Mouse (Mus musculus) Patski (cell line): ENCODE data around the gene Rpl37. TPM values are rescaled to one million over a fixed set of nuclear protein-coding genes. Genes with fewer than 3 reads are reported as not detected.
A peak's percentile ranks its signal among the peaks of the same experiment; 100 is the strongest.

Experiments
- ATAC-seq: fragments of 100-300 bp; one replicate; pipeline ENCODE4 v1.8.0; 2021
- CTCF ChIA-PET: fragments of 350-600 bp; sonication (Branson Sonifier 250); formaldehyde crosslinking; loops from one replicate; lab custom pipeline; 2022; ENCODE audit warnings: inconsistent platforms; lab: Charles Lee
- POLR2A ChIA-PET: fragments of 350-600 bp; sonication (Branson Sonifier 250); formaldehyde crosslinking; loops from one replicate; lab custom pipeline; 2022; ENCODE audit warnings: antibody characterized with exemption, inconsistent platforms; lab: Charles Lee
- DNase-seq: peaks from one replicate; pipeline ENCODE4 v3.0.0-alpha.2; 2011; ENCODE audit warnings: low read depth, low spot score
- H3K27me3 ChIP-seq: fragments of 371-371 bp; one replicate; pipeline ENCODE4 v1.5.1; 2021
- CTCF ChIP-seq: fragments of 100-300 bp; IDR thresholded peaks from one replicate; pipeline ENCODE4 v1.5.1; 2021
- in situ Hi-C: fragments of 300-500 bp; cut with MboI; formaldehyde crosslinking; loops from 3 replicates; pipeline ENCODE4 v1.11.1; 2018; ENCODE audit warnings: low pct_unique_long_range_greater_than_20kb, mixed read lengths
- polyA plus RNA-seq: library from polyadenylated mRNA; unstranded; gene quantifications from one replicate; pipeline ENCODE4 v1.2.3, GENCODE M21; 2021

The Rpl37 gene
- 245 TPM for polyA plus RNA-seq

DNA sequence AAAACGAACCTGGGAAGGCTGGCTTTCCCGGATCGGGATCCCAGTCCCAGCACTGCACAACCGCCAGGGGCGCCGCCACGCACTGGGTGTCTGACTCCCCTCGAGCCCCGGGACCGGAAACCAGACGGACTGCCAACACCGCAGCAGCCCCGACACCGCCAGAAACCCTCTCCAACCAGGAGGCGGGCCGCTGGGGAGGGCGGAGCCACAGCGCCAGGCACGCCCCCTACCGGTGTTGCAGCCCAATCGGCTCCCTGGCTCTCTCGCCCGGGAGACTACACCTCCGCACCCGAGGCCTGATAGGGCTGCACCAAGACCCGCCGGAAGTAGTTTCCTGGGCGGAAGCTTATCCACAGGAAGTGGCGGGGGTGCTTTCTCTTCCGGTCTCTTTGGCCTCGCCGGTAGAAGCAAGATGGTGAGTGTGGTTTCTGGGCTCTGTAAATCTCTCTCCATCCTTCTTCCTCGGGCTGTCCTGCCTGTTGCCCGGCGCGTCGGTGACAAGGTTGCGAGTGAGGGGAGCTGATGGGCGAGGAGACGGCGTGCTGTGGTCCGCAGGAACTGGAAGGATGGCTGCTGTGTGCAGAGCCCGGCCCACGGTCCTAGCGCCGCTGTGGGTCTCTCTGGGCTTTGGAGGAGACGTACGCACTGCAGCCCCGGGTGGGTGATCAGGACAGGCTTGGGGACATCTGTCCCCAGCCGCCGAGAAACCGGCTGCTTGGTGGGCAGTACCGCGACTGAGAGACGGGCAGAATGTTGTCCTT lies at the start of gene Rpl37:
Gene Rpl37, plus strand, starts transcription at position 376 of the 761 bp plus-strand sequence.
- H3K27me3 ChIP-seq, result no peaks in the 10 kb centered on the region
- peak; percentile 81 for DNase-seq
- CTCF ChIA-PET, result interaction anchor here (1.0 to 1.6 kb wide), 2 partner anchors 10 to 24 kb away, joined by 3 to 5 read pairs; no protein-coding TSS in a partner anchor
- POLR2A ChIA-PET, result interaction anchor here (0.8 to 1.4 kb wide), 2 partner anchors 17 to 28 kb away, joined by 3 to 4 read pairs; no protein-coding TSS in a partner anchor
- peak; percentile 98 for ATAC-seq
- in situ Hi-C loops, result no loop called here
- TF ChIP-seq CTCF, result peak; percentile 93

DNA sequence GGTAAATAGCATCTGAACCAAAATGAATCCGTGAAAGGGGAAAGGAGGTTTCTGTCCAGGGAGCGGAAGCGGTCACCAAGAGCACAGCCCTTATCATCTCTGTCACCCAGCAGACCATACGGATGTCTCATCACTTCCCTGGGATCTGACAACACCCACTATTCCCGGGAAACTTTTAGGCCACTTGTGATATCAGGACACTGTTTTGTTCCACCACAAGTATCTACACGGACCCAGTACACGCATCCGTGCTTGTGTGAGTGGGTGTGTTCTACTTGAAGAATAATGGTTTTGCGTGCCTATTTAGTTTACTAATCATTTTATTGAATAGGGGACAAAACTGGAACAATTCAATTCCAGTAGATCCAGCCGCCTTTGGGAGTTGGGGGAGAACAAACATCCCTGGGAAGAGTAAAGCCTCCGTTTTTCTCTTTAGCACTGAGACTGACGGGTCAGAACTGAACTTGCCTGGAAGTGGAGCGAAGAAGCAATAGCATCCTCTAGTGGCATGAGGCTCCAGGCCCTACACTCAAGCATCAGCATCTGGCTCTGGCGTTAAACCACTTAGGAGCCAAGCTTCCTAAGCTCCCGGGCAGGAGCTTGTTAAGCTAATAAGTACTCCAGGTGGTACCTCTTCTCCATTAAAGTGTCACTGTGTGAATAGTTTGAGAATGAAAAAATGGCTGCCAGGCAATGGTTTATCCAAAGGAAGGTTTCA lies 47.5 kb upstream of the Rpl37 start:
- ChIA-PET CTCF (interaction anchor here (0.8 kb wide), 1 partner anchor 523 kb away, joined by 3 read pairs; no protein-coding TSS in a partner anchor), POLR2A (no interaction called here)
- in situ Hi-C loops, result no loop called here
- ATAC-seq (no peak), DNase-seq (no peak)
- H3K27me3 ChIP-seq, result peaks cover 4% of the 10 kb centered on the region
- peak; percentile 78 for TF ChIP-seq CTCF

DNA sequence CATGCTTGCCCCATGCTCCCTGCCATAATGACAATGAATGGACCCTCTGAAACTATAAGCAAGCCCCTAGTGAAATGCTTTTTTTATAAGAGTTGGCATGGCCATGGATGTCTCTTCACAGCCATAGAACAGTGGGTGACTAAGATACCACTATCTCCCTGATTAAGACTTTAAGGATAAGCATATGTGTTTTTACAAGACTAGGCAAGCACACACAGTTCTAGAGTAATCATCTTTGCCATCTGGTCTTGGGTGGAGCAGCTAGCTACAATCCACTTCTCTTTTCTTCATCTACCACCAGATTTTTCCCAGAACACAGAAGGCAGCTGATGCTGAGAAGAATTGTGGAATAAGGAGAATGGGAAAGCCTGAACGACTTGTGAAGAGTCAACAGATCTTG lies 35.2 kb upstream of the Rpl37 start:
- ChIA-PET POLR2A (no interaction called here), CTCF (no interaction called here)
- H3K27me3 ChIP-seq, result peaks cover 32% of the 10 kb centered on the region
- in situ Hi-C loops, result loop anchor here (10.0 kb wide), 1 partner anchor 1134 kb away; no protein-coding TSS in a partner anchor
- ATAC-seq (no peak), DNase-seq (no peak)
- no peak for TF ChIP-seq CTCF

DNA sequence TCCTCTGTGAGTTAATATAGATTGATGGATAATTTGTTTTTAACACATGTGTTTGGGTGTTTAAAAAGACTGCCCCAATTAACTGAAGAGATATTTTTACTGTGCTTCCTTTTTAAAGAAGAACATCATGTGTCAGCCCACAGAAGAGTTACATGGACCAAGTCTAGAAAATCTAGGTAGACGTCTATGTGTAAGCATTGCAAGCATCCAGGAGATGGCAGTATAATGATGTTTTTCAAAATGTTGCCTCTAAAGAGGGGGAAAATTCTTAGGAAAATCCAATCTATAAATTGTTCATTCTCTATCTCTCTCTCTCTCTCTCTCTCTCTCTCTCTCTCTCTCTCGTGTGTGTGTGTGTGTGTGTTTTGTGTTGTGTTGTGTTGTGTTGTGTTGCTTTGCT lies 30.3 kb upstream of the Rpl37 start:
- TF ChIP-seq CTCF, result peak; percentile 64
- POLR2A ChIA-PET, result no interaction called here
- DNase-seq (no peak), ATAC-seq (no peak)
- H3K27me3 ChIP-seq, result peaks cover 18% of the 10 kb centered on the region
- CTCF ChIA-PET, result no interaction called here
- in situ Hi-C loops, result loop anchor here (10.0 kb wide), 1 partner anchor 1129 kb away; no protein-coding TSS in a partner anchor

DNA sequence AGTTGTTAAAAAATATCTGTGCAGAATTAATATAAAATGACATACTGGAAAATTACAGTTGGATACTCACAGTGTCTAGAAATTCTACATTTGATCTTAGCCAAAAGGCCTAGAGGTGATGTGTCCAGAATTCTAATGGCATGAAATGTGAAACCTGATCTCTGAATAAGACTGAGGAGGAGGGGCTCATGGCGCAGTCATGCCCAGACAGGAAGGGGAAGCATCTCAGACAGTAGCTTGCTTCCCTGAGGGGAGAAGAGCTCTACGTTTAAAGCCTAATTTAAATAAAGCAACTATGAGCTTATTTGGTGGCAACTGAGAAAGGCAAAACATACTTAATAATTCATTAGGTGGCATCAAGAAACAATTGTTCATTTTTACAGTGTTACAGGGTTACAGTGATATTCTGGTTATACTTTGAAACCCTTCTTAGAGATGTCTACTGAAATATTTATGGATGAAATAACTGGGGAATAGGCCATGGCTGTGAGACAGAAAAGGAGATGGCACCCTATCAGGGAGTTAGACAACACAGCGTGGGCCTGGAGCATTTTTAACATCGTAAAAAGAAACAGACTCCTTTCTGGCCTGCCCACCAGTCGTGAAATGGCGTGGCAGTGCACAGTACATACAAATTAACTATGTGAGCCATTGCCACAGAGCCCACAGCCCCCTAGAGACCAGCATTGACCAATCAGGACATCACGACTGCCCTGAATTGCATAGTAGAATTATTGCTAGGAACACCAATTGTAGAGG lies 27.4 kb upstream of the Rpl37 start:
- peaks cover 9% of the 10 kb centered on the region for H3K27me3 ChIP-seq
- no peak for TF ChIP-seq CTCF
- no peak for DNase-seq
- ATAC-seq, result peak; percentile 54
- POLR2A ChIA-PET, result interaction anchor here (0.6 kb wide), 1 partner anchor 2000 kb away, joined by 3 read pairs; no protein-coding TSS in a partner anchor
- CTCF ChIA-PET, result no interaction called here
- in situ Hi-C loops, result loop anchor here (10.0 kb wide), 1 partner anchor 1126 kb away; no protein-coding TSS in a partner anchor

DNA sequence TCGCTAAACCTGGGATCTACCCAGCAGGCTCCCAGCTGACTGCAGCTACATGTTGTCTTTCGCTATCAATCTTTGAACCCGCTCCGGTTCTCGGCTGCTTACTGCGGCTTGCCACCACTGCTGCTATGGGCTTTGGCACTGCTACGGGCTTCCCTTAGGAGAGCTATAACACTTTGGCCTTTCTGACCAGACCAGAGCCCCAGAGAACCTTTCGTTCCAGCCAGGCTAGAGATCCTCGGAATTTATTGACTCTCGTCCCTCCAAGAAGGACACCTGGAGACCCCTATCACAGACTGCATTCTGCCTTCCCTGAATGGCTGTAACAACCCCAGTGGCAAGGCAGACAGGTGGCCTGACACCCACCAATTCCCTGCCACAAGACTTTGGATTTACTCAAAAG lies 26.3 kb upstream of the Rpl37 start:
- peaks cover 2% of the 10 kb centered on the region for H3K27me3 ChIP-seq
- no peak for DNase-seq
- TF ChIP-seq CTCF, result no peak
- ChIA-PET POLR2A (no interaction called here), CTCF (no interaction called here)
- in situ Hi-C loops, result no loop called here
- no peak for ATAC-seq

DNA sequence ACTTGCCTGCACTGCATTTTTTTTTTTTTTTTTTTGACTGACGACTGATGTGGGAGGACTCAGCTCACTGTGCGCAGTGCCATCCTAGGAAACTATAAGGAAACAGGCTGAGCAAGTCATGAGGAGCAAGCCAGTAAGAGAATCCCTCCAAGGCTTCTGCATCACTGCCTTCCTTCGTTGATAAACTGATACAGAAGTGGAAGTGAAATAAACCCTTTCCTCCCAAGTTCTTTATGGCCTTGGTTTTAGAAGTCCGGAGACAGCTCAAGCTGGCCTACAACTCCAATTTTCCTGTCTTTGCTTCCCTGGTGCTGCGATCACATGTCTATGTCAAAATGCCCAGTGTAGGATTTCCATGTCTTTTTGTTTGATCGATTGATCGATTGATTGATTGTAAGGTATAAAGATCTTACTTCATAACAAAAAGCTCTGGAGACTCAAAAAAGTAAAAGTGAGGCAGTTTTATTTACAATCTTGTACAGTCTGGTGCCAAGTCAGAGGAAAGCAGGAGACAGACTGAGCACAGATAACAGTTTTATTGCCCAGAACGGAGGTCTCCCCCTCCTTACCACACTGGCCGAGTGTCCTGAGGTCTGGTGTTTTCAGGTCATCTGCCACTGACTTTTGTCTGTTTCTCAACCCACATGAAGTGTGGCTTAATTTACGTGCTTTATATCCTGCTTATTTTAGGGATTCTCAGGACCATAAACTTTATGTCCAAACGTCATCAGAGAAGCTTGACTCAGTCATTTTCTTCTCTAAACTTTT lies 20.7 kb upstream of the Rpl37 start:
- H3K27me3 ChIP-seq, result peaks cover 6% of the 10 kb centered on the region
- ATAC-seq, result no peak
- POLR2A ChIA-PET, result interaction anchor here (0.6 kb wide), 1 partner anchor 1028 kb away, joined by 4 read pairs; no protein-coding TSS in a partner anchor
- CTCF ChIA-PET, result no interaction called here
- in situ Hi-C loops, result no loop called here
- DNase-seq, result no peak
- no peak for TF ChIP-seq CTCF

DNA sequence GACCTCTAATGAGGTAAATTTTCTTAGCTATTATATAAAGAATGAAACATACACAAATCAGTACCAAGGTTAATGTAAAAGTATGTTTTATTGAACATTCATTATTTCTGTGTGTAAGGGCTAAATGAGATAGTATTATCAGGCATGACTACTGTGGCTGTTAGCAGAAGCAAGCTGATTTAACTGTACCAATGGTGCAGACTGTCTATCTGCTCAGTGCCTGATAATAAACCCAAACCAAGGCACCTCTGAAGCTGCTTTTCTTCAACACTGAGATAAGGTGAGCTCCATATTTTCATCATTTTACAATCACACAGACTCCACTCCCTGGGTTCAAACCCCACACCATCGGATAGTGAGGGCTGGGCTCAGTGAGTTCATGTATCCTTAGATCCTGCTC lies 19.1 kb upstream of the Rpl37 start:
- TF ChIP-seq CTCF, result no peak
- ChIA-PET POLR2A (no interaction called here), CTCF (interaction anchor here (1.2 kb wide), 1 partner anchor 10 kb away, joined by 4 read pairs; no protein-coding TSS in a partner anchor)
- peaks cover 6% of the 10 kb centered on the region for H3K27me3 ChIP-seq
- no peak for DNase-seq
- ATAC-seq, result no peak
- in situ Hi-C loops, result no loop called here

DNA sequence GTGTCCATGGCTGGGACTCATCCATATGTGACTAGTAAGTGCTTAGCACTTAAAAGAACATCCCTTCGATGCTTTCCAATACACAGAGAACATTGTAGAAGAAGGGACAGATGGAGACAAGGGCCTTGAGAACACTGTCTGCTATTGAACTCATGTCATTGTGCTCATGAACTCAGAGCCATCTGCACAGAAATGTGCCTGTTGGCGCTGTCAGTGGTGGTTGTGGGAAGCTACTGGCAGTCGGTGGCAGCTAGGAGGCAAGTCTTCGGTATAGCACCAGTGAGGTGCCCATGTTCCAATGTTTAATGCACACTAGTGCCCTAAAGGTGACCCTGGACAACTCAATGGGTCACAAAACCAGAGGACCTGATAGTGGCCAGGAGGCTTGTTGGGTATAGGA lies 14.1 kb upstream of the Rpl37 start:
- no peaks in the 10 kb centered on the region for H3K27me3 ChIP-seq
- POLR2A ChIA-PET, result no interaction called here
- no peak for TF ChIP-seq CTCF
- CTCF ChIA-PET, result interaction anchor here (0.9 kb wide), 1 partner anchor 8 kb away, joined by 3 read pairs; no protein-coding TSS in a partner anchor
- ATAC-seq (no peak), DNase-seq (no peak)
- in situ Hi-C loops, result loop anchor here (10.0 kb wide), 1 partner anchor 1128 kb away; the partner anchor contains the start of gene Fbxo4
